Mouse (Mus musculus) layer of hippocampus, adult 11-12 months (tissue): Measurements from ENCODE around the gene Cdhr4.
"Not testable (repeated sequence)": the region's sequence is repeated elsewhere in the genome, so short reads cannot be mapped to it uniquely, and the experiment has no call there.

Experiments
- DNase-seq: peaks from one replicate; pipeline ENCODE4 v3.0.0; 2022; ENCODE audit warnings: low spot score

Cdhr4 gene

GRCm38 (mm10) chr9:108010385-108010784 is 18.1 kb downstream of the Cdhr4 start:
- no peak for DNase-seq

GRCm38 (mm10) chr9:108013577-108013976 is 21.3 kb downstream of the Cdhr4 start:
- DNase-seq, result not testable (repeated sequence)

- no peak for DNase-seq
These were observed 24.8 kb downstream of the Cdhr4 start for GRCm38 (mm10) chr9:108017127-108017526.

- no peak for DNase-seq
These were observed 28.4 kb downstream of the Cdhr4 start for GRCm38 (mm10) chr9:108020741-108021140.

- no peak for DNase-seq
These were observed 30.9 kb downstream of the Cdhr4 start for GRCm38 (mm10) chr9:108023216-108023615.

DNA sequence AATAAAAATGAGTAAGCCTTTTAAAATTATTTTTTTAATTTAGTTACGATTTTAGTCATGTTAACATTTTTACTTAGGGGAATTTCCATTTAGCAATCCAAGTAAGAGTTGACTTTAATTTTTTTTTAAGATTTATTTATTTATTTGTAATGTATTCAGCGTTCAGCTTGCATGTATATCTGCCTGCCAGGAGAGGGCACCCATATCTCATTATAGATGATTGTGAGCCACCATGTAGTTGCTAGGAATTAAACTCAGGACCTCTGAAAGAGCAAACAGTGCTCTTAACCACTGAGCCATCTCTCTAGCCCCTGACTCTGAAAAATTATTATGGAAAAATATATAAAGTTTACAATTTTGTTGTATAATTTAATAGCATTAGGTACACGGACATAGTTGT is 34.3 kb downstream of the Cdhr4 start:
- DNase-seq, result no peak

DNA sequence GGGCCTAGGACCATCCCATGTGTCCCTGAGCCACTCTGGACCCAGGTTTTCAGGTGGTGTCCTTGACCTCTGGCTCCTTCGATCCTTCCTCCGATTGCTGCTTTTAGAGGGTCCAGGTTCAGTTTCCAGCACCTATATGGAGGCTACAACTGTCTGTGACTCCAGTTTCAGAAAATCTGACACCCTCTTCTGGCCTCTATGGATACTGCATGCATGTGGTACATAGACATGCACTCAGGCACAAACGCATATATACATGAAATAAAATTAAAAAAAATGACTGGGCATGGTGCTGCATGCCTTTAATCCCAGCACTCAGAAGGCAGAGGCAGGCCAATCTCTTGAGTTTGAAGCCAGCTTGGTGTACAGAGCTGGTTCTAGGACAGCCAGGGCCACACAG is 35.6 kb downstream of the Cdhr4 start:
- no peak for DNase-seq

- no peak for DNase-seq
These were observed 39.8 kb downstream of the Cdhr4 start for GRCm38 (mm10) chr9:108032126-108032525.

DNA sequence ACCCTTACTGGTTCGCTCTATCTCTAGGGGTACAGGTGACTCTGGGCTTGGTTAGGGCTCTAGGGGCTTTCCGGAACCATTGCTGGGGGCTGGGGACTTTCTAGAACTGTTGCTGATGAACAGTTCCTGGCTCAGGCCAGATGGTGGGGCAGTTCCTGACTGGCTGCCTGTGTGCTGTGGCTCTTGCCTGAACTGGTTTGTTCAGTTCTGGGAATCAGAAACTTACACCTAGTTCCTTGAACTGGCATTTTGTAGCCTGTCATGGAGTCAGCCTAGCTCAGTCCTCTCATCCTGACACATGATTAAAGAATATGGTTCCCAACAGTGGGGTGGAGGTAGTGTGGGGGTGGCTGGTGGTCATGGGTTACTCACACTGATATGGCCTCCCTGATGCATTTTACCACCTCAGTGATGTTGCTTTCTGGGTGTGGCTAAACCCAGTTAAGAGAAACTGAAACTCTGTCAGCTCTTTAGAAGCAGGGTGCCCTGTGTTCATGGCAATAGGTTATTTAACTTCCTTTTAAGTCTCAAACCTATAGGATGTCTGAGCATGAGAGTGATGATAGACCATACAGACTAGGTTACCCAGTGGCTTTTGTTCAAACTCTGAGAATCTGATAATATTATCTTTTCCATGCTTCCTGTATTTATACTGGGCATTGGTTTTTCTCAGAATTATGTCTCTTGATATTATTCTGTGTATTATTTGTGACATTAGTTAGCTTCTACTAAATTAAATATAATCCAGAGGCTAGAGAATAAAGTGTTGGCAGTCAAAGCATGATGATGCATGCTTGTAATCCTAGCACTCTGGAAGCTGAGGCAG is 43.2 kb downstream of the Cdhr4 start:
- DNase-seq, result no peak

- no peak for DNase-seq
These were observed 52.6 kb downstream of the Cdhr4 start for GRCm38 (mm10) chr9:108044751-108045492.

DNA sequence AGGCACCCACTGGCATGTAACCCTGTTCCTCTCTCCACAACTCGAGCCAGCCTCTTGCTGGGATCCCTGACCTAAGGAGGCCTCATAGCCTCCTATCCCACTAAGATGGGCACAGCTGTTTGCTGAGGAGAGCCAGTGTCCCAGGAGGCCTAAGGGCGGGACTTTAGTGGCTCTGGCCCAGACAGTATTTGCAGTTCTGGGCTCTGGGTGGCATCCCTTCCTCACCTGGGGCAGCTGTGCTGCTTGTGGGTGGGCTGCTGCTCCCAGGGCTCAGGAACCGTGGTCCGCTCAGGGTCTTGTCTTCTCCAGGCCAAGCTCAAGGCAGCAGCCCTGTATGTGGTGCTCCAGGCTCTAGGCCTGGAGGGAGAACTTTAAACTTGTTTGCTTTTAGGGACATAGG is 54.3 kb downstream of the Cdhr4 start:
- no peak for DNase-seq

- DNase-seq, result no peak
These were observed 55.6 kb downstream of the Cdhr4 start for GRCm38 (mm10) chr9:108047601-108048565.

DNA sequence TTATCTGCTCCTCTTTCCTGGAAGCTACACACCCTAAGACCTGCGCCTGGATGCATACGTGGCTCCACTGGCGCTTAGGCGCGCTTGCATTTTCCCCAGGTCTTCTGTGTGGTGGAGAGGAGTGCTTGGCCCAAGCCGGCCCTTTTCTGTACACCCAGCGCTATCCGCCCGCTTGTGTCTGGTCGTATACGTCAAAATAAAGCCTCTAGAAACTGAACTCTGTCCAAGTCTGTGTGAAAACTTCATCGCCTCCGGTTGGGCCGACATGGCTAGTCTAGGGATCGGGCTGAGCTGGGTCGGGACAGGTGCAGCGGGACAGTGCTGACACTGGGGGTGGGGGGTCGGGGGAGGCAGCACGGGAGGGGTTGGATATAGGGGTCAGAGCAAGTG is 56.3 kb downstream of the Cdhr4 start:
- DNase-seq, result no peak

DNA sequence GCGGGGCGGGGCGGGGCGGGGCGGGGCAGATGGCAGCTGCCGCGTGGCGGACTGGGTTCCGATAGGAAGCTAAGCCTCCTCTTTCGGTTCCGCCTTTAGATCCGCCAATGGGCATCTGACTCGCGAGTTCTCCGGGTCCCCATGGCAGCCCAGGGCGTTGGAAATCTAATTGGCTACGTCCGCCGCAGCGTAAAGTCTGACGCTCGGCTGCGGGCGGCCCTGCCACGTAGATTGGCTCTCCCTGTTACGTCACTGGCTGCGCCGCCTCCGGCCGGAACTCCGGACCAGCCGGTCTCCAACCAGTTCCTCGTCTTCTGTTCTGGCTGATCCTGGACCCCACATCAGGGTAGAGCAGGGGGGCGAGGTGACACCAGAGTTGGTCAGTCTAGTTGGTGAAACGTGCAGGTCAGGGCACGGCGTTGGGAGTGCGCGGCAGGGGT is 56.7 kb downstream of the Cdhr4 start, which contains the start of gene Gmppb:
TSS of gene Gmppb (plus strand) at position 227 of the 440 bp plus-strand sequence.
- DNase-seq, result peak; percentile 97
